Comparison of ENCODE assay signal across 8 mouse cellular contexts in the genomic region with DNA sequence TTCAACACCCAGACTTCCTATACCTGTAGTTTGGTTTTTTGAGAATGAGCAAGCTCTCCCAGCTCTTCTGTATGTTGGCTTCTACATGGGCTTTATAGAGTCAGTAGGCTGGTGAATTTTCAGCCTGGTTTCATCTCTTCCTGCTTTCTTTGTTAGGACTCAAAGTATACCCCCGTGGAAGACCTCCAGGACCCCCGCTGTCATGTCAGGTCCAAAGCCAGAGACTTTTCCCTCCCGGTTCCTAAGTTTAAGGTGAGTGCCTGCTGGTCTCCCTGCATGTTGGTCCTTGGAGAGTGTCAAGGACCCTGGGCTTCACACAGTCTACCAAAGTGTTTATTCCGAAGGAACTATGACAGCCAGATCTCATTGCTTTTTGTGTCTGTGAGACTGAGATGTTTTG. TPM values are rescaled to one million over a fixed set of nuclear protein-coding genes. Genes with fewer than 3 reads are reported as not detected.
DNase-seq lines count a peak whose midpoint lies in the region; ATAC-seq and TF ChIP-seq lines count a peak whose summit lies in the region.

No protein-coding gene starts in this region.

- H3K4me3 ChIP-seq in heart, adult 2 months, result peak overlapping the region; percentile 94
- H3K4me3 ChIP-seq in ES-E14 (ENCODE audit: insufficient read depth in 1 of 2, low read depth in 1 of 2, low read length in 2 of 2, poor library complexity in 1 of 2, severe bottlenecking in 1 of 2), result peak overlapping the region; percentile 84 to 98
- peak overlapping the region; percentile 84 for H3K4me3 ChIP-seq in forebrain, embryonic 16.5 days (replicated peaks; ENCODE audit: low read length)
- peak overlapping the region; percentile 83 for H3K4me3 ChIP-seq in liver, embryonic 16.5 days (ENCODE audit: low read depth, low read length)
- H3K4me3 ChIP-seq in thymus, adult 2 months (ENCODE audit: control insufficient read depth, insufficient read depth, low read length), result no peak overlapping the region

- intact Hi-C loops in heart, adult 2 months (cut with DNase I), result loop anchor here (5.0 kb wide), 1 partner anchor 99 kb away; the partner anchor contains the start of genes Zfp646 and Zfp668

- 0 out of 2 replicates have a peak, but pooled peaks cover 2% of the 10 kb centered on the region for H3K79me2 ChIP-seq in heart, adult 2 months (replicated peaks; ENCODE audit: control insufficient read depth, insufficient read depth, low read length)

- peaks cover 6% of the 10 kb centered on the region for H3K36me3 ChIP-seq in heart, adult 2 months (ENCODE audit: control insufficient read depth, insufficient read depth, low read length)
- peaks cover 25% of the 10 kb centered on the region for H3K36me3 ChIP-seq in ES-E14 (ENCODE audit: control insufficient read depth, insufficient read depth, low read length, poor library complexity, severe bottlenecking)
- peaks cover 16% of the 10 kb centered on the region for H3K36me3 ChIP-seq in forebrain, embryonic 16.5 days (ENCODE audit: control insufficient read depth, insufficient read depth)
- H3K36me3 ChIP-seq in liver, embryonic 16.5 days (ENCODE audit: control insufficient read depth, insufficient read depth), result peaks cover 17% of the 10 kb centered on the region
- H3K36me3 ChIP-seq in thymus, adult 2 months (ENCODE audit: control insufficient read depth, insufficient read depth, low read length), result peaks cover 29% of the 10 kb centered on the region

- no peak overlapping the region for H3K9ac ChIP-seq in heart, adult 2 months (ENCODE audit: low read depth, low read length)
- H3K9ac ChIP-seq in ES-E14 (ENCODE audit: insufficient read depth, low read depth, low read length, poor library complexity, severe bottlenecking), result peak overlapping the region; percentile 97
- peak overlapping the region; percentile 82; the same call in 1 of the 2 replicates for H3K9ac ChIP-seq in forebrain, embryonic 16.5 days (replicated peaks; ENCODE audit: low read depth, low read length)
- H3K9ac ChIP-seq in liver, embryonic 16.5 days (ENCODE audit: low read depth, low read length), result peak overlapping the region; percentile 88

- TF ChIP-seq EP300 in heart, adult 2 months (IDR thresholded peaks at IDR 0.05; ENCODE audit: insufficient read depth, low read depth, low read length), result no peak

- peak overlapping the region; percentile 89 for H3K4me2 ChIP-seq in forebrain, embryonic 16.5 days (ENCODE audit: low read length)
- H3K4me2 ChIP-seq in liver, embryonic 16.5 days (ENCODE audit: low read depth, low read length), result peak overlapping the region; percentile 84

- no peak for TF ChIP-seq POLR2A in heart, adult 2 months (IDR thresholded peaks at IDR 0.05; ENCODE audit: insufficient read depth, low read depth, low read length)
- no peak for TF ChIP-seq POLR2A in thymus, adult 2 months (IDR thresholded peaks at IDR 0.05; ENCODE audit: control insufficient read depth, extremely low read depth, insufficient read depth, low read length, poor library complexity)

- DNase-seq in heart, adult 2 months, result no peak
- DNase-seq in heart, adult 8-10 months (ENCODE audit: low spot score), result no peak
- DNase-seq in ES-E14 (ENCODE audit: low read depth, low spot score), result no peak
- DNase-seq in thymus, adult 2 months, result no peak
- DNase-seq in adrenal gland, postnatal 36 days, result no peak
- no peak for DNase-seq in adrenal gland, adult (ENCODE audit: inconsistent age in 2 of 2, low spot score in 1 of 2)

- H3K9me3 ChIP-seq in ES-E14 (ENCODE audit: control insufficient read depth, insufficient read depth, low read depth, low read length), result no peaks in the 10 kb centered on the region
- H3K9me3 ChIP-seq in forebrain, embryonic 16.5 days (ENCODE audit: control insufficient read depth, low read length), result no peaks in the 10 kb centered on the region
- H3K9me3 ChIP-seq in liver, embryonic 16.5 days (replicated peaks; ENCODE audit: control insufficient read depth, low read length), result no peaks in the 10 kb centered on the region

- H3K4me1 ChIP-seq in heart, adult 2 months (ENCODE audit: control insufficient read depth, insufficient read depth, low read length), result no peaks in the 10 kb centered on the region; the same call in 1 of the 2 replicates
- peaks cover 0 to 3% of the 10 kb centered on the region in 2 experiments; a peak in 2 of 4 replicates for H3K4me1 ChIP-seq in ES-E14 (ENCODE audit: control insufficient read depth in 2 of 2, insufficient read depth in 2 of 2, low read length in 2 of 2, poor library complexity in 1 of 2)
- H3K4me1 ChIP-seq in forebrain, embryonic 16.5 days (replicated peaks; ENCODE audit: control insufficient read depth, insufficient read depth, low read length), result peaks cover 14% of the 10 kb centered on the region
- peaks cover 21% of the 10 kb centered on the region for H3K4me1 ChIP-seq in liver, embryonic 16.5 days (ENCODE audit: control insufficient read depth, low read depth, low read length)
- peaks cover 5% of the 10 kb centered on the region for H3K4me1 ChIP-seq in thymus, adult 2 months (replicated peaks; ENCODE audit: control insufficient read depth, insufficient read depth, low read length)

- 73% methylated on average over 4 of the region's 4 CpGs for WGBS in heart, adult 2 months
- 84% methylated on average over 4 of the region's 4 CpGs for WGBS in forebrain, embryonic 16.5 days
- 78% methylated on average over 4 of the region's 4 CpGs for WGBS in liver, embryonic 16.5 days (ENCODE audit: insufficient replicate concordance)
- 83% methylated on average over 4 of the region's 4 CpGs for WGBS in thymus, adult 2 months

- ATAC-seq in forebrain, embryonic 16.5 days, result no peak
- ATAC-seq in liver, embryonic 16.5 days (ENCODE audit: low read depth), result no peak

- in situ Hi-C loops in ES-E14 (cut with MboI; ENCODE audit: low sequenced_read_pairs in 2 of 2, unreplicated experiment in 2 of 2), result no loop called here

- no peaks in the 10 kb centered on the region for H3K27me3 ChIP-seq in heart, adult 2 months (ENCODE audit: control insufficient read depth, insufficient read depth, low read length)
- H3K27me3 ChIP-seq in forebrain, embryonic 16.5 days (replicated peaks; ENCODE audit: control insufficient read depth, insufficient read depth, low read length), result no peaks in the 10 kb centered on the region
- no peaks in the 10 kb centered on the region for H3K27me3 ChIP-seq in liver, embryonic 16.5 days (ENCODE audit: control insufficient read depth, insufficient read depth, low read depth, low read length)
- no peaks in the 10 kb centered on the region for H3K27me3 ChIP-seq in thymus, adult 2 months (ENCODE audit: control insufficient read depth, insufficient read depth, low read length)

- H3K27ac ChIP-seq in heart, adult 2 months, result no peak overlapping the region
- no peak overlapping the region for H3K27ac ChIP-seq in ES-E14 (ENCODE audit: insufficient read depth, low read depth, low read length, poor library complexity, severe bottlenecking)
- no peak overlapping the region for H3K27ac ChIP-seq in forebrain, embryonic 16.5 days (ENCODE audit: low read length)
- no peak overlapping the region; the same call in 1 of the 2 replicates for H3K27ac ChIP-seq in liver, embryonic 16.5 days (ENCODE audit: low read length)
- no peak overlapping the region for H3K27ac ChIP-seq in thymus, adult 2 months (ENCODE audit: control insufficient read depth, insufficient read depth, low read length)

- TF ChIP-seq CTCF in heart, adult 2 months (IDR thresholded peaks at IDR 0.05), result no peak
- no peak for TF ChIP-seq CTCF in thymus, adult 2 months (IDR thresholded peaks at IDR 0.05; ENCODE audit: borderline replicate concordance, control insufficient read depth, extremely low read depth, insufficient read depth, low read length, poor library complexity)

RNA-seq across cellular contexts. Expression of gene Setd1a, which starts 1.9 kb away (rescaled TPM):
- total RNA-seq in heart, adult 2 months (2021), result 10 to 100 TPM; 16.3 to 18.5 TPM
- 7.1 and 8.6 TPM in 2 replicates for polyA plus RNA-seq in heart, adult 2 months (2012; rRNA removed)
- 10 to 100 TPM; 15.4 to 23.1 (median 17.9) TPM for total RNA-seq in heart, adult 8-10 months (2022)
- 22.6 and 24.4 TPM in 2 replicates for total RNA-seq in ES-E14 (2012; rRNA removed)
- 19.8 and 20.7 TPM in 2 replicates for polyA plus RNA-seq in forebrain, embryonic 16.5 days (2015; fragmentation: Nextera tagmentation; extraction: Ambion mirVana)
- polyA plus RNA-seq in liver, embryonic 16.5 days (2015; fragmentation: Nextera tagmentation; extraction: Ambion mirVana), result 7.5 and 7.9 TPM in 2 replicates
- 29.9 and 36.7 TPM in 2 replicates for polyA plus RNA-seq in thymus, adult 2 months (2012; rRNA removed)
- total RNA-seq in adrenal gland, postnatal 36 days (2021), result 10 to 100 TPM; 36.0 TPM

RNA-seq across cellular contexts. Expression of gene Gm49388, which starts 7.1 kb away (rescaled TPM):
- total RNA-seq in heart, adult 2 months (2021), result 1 to 10 TPM; 1.6 to 2.6 TPM
- not detected in 2 replicates for polyA plus RNA-seq in heart, adult 2 months (2012; rRNA removed)
- total RNA-seq in heart, adult 8-10 months (2022), result 1 to 10 TPM; 1.9 to 3.3 (median 2.7) TPM
- total RNA-seq in ES-E14 (2012; rRNA removed), result 1.5 and 1.9 TPM in 2 replicates
- polyA plus RNA-seq in forebrain, embryonic 16.5 days (2015; fragmentation: Nextera tagmentation; extraction: Ambion mirVana), result not detected in 2 replicates
- polyA plus RNA-seq in liver, embryonic 16.5 days (2015; fragmentation: Nextera tagmentation; extraction: Ambion mirVana), result not detected in 2 replicates
- polyA plus RNA-seq in thymus, adult 2 months (2012; rRNA removed), result not detected in 2 replicates
- total RNA-seq in adrenal gland, postnatal 36 days (2021), result 1 to 10 TPM; 4.1 to 6.6 TPM

RNA-seq across cellular contexts. Expression of gene Orai3, which starts 8.7 kb away (rescaled TPM):
- 10 to 100 TPM; 21.9 to 23.5 TPM for total RNA-seq in heart, adult 2 months (2021)
- 27.5 and 31.7 TPM in 2 replicates for polyA plus RNA-seq in heart, adult 2 months (2012; rRNA removed)
- total RNA-seq in heart, adult 8-10 months (2022), result 10 to 100 TPM; 20.0 to 26.6 (median 24.7) TPM
- 14.0 and 30.7 TPM in 2 replicates for total RNA-seq in ES-E14 (2012; rRNA removed)
- 9.5 and 9.6 TPM in 2 replicates for polyA plus RNA-seq in forebrain, embryonic 16.5 days (2015; fragmentation: Nextera tagmentation; extraction: Ambion mirVana)
- 11.2 and 12.9 TPM in 2 replicates for polyA plus RNA-seq in liver, embryonic 16.5 days (2015; fragmentation: Nextera tagmentation; extraction: Ambion mirVana)
- polyA plus RNA-seq in thymus, adult 2 months (2012; rRNA removed), result 23.8 and 27.0 TPM in 2 replicates
- 10 to 100 TPM; 27.7 to 36.3 TPM for total RNA-seq in adrenal gland, postnatal 36 days (2021)

RNA-seq across cellular contexts. Expression of gene Hsd3b7, which starts 22.1 kb away (rescaled TPM):
- 10 to 100 TPM in 1 of 2 experiments, 1 to 10 TPM in 1; 9.8 to 12.9 TPM for total RNA-seq in heart, adult 2 months (2021)
- 37.0 and 45.0 TPM in 2 replicates for polyA plus RNA-seq in heart, adult 2 months (2012; rRNA removed)
- total RNA-seq in heart, adult 8-10 months (2022), result 10 to 100 TPM; 11.8 to 14.5 (median 12.7) TPM
- total RNA-seq in ES-E14 (2012; rRNA removed), result 14.7 and 22.5 TPM in 2 replicates
- 7.3 and 10.7 TPM in 2 replicates for polyA plus RNA-seq in forebrain, embryonic 16.5 days (2015; fragmentation: Nextera tagmentation; extraction: Ambion mirVana)
- polyA plus RNA-seq in liver, embryonic 16.5 days (2015; fragmentation: Nextera tagmentation; extraction: Ambion mirVana), result 72.9 and 80.3 TPM in 2 replicates
- 25.9 and 30.1 TPM in 2 replicates for polyA plus RNA-seq in thymus, adult 2 months (2012; rRNA removed)
- 10 to 100 TPM; 30.0 to 53.3 TPM for total RNA-seq in adrenal gland, postnatal 36 days (2021)

RNA-seq across cellular contexts. Expression of gene Fbxl19, which starts 34.0 kb away (rescaled TPM):
- 1 to 10 TPM; 3.3 to 3.4 TPM for total RNA-seq in heart, adult 2 months (2021)
- polyA plus RNA-seq in heart, adult 2 months (2012; rRNA removed), result 4.1 and 4.8 TPM in 2 replicates
- total RNA-seq in heart, adult 8-10 months (2022), result 1 to 10 TPM; 1.9 to 4.9 (median 3.2) TPM
- 86.9 and 93.0 TPM in 2 replicates for total RNA-seq in ES-E14 (2012; rRNA removed)
- polyA plus RNA-seq in forebrain, embryonic 16.5 days (2015; fragmentation: Nextera tagmentation; extraction: Ambion mirVana), result 8.0 and 8.4 TPM in 2 replicates
- polyA plus RNA-seq in liver, embryonic 16.5 days (2015; fragmentation: Nextera tagmentation; extraction: Ambion mirVana), result 1.9 and 2.0 TPM in 2 replicates
- polyA plus RNA-seq in thymus, adult 2 months (2012; rRNA removed), result 38.9 and 43.7 TPM in 2 replicates
- total RNA-seq in adrenal gland, postnatal 36 days (2021), result 10 to 100 TPM; 13.1 to 13.7 TPM
